Mouse (Mus musculus) thymus, postnatal 14 days (tissue): ENCODE data around the gene Pa2g4.

Experiments
- DNase-seq: peaks from one replicate; pipeline ENCODE4 v3.0.0; 2021

Gene Pa2g4

DNA sequence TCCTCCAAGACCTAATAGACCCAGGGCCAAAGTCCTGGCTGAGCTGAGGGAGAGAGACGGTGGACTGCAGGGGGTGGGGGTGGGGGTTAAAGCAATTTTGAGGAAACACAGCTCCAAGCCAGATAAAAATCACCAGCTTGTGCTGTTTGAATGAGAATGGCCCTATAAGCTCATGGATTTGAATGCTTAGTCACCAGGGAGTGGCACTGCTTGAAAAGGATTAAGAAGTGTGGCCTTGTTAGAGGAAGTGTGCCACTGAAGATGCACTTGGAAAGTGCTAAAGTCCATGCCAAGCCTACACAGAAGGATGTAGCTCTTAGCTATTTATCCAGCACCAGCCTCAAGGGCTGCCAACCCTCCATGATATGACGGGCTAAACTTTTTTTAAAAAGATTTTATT lies 30.6 kb downstream of the Pa2g4 start:
- DNase-seq, result no peak

DNA sequence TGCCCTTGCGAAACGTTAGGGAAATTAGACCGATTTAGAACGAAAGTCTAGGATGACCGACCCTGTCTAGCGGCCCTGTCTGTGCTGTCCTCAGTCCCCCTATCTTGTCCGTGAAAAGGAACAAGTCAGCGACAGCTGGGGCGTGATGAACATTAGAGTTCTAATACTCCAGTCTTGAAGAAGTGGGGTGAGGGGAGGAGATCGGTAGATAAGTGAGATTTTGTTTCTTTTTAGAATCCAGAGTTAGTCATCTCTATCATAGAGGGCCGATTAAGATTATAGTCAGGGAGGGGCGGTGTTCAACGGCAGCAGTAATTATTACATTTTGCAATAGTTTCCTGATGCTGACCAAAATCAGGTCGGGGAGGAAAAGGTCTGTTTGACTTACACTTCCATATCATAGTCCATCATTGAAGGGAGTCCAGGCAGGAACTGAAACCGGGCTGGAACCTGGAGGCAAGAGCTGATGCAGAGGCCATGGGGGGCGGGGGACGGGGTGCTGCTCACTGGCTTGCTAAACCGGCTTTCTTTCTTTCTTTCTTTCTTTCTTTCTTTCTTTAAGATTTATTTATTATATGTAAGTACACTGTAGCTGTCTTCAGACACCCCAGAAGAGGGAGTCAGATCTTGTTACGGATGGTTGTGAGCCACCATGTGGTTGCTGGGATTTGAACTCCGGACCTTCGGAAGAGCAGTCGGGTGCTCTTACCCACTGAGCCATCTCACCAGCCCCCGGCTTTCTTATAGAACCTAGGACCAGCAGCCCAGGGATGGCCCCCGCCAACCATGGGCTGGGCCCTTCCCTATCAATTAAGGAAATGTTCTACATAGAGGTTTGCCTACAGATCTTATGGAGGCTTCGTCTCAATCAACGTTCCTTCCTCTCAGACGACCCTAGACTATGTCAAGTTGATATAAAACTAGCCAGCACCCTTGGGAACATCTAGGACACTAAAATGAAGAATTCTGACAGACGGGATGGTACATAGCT lies 39.1 kb downstream of the Pa2g4 start:
- no peak for DNase-seq

- DNase-seq, result peak; percentile 90
These were observed 40.0 kb downstream of the Pa2g4 start, which contains the start of gene Esyt1 for GRCm38 (mm10) chr10:128525671-128526308. Gene Esyt1, minus strand, starts transcription at chr10:128525871.

- DNase-seq, result peak; percentile 79
These were observed 40.8 kb downstream of the Pa2g4 start for GRCm38 (mm10) chr10:128524732-128525662.

- peak; percentile 48 for DNase-seq
These were observed 41.6 kb downstream of the Pa2g4 start for GRCm38 (mm10) chr10:128524111-128524731.

- DNase-seq, result no peak
These were observed 43.4 kb downstream of the Pa2g4 start for GRCm38 (mm10) chr10:128522351-128522750.

GRCm38 (mm10) chr10:128520591-128520990 lies 45.2 kb downstream of the Pa2g4 start:
- DNase-seq, result no peak

DNA sequence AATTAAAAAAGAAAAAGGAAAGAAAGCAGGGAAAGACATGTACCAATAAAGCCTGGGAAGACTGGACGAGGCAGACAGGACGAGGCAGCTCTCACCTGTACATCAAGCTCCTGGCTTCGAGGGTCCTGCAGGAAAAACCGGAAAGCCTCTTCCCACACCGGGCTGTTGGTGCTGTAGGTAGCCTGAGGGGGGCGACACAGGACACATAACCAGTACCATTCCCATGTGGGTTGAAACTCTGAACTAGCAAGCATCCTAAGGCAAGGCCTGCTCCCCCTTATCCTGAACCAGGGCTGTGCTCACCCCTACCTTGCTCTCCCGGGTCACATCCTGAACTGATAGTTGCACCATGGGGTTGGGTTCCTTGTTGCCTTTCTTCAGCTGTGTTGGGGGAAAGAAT lies 47.0 kb downstream of the Pa2g4 start:
- DNase-seq, result peak; percentile 55

- DNase-seq, result no peak
These were observed 49.1 kb downstream of the Pa2g4 start for GRCm38 (mm10) chr10:128516677-128517076.

- no peak for DNase-seq
These were observed 49.8 kb downstream of the Pa2g4 start for GRCm38 (mm10) chr10:128516029-128516428.

- no peak for DNase-seq
These were observed 50.7 kb downstream of the Pa2g4 start for GRCm38 (mm10) chr10:128515044-128515443.

DNA sequence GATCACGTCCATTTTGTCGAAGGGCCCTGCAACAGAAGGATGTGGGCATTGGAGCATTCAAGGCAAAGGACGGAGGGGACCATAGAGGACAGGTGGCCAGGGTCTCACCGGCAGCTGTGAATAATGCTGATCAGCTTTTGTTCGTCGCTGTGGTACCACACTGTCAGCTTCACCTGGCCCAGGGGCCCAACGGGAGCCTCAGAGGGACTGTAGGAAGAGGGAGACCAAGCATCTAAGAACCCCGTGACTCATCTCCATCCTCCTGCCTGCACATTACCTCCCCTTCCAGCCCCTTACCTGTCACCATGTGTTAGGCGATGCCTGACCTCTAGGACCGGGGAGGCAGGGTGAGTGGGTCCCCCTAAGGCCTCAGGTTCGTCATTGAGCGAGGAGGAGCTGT lies 54.0 kb downstream of the Pa2g4 start:
- DNase-seq, result no peak

- no peak for DNase-seq
These were observed 54.6 kb downstream of the Pa2g4 start for GRCm38 (mm10) chr10:128511189-128511588.

GRCm38 (mm10) chr10:128510301-128510700 lies 55.5 kb downstream of the Pa2g4 start:
- DNase-seq, result no peak

DNA sequence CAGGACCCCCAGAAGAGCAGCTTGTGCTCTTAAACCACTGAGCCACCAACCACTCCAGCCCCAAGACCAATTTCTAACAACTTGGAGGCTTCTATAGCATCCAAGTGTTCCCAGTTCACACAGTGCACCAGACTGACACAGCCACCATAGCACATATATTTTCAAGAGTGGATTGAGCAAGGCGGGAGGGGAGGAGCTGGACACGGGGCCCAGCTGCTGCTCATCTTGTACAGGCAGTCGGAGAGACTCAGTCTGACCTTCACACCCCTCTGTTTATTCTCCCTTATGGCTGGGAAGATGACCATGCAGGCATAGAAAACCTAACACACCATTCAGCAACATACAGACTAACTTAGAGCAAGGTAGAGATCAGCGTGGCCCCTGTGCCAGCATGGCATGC lies 56.0 kb downstream of the Pa2g4 start:
- no peak for DNase-seq

GRCm38 (mm10) chr10:128509203-128509602 lies 56.6 kb downstream of the Pa2g4 start:
- no peak for DNase-seq

GRCm38 (mm10) chr10:128508260-128508659 lies 57.5 kb downstream of the Pa2g4 start:
- DNase-seq, result no peak
